Comparison of ENCODE assay signal across 8 mouse cellular contexts in genomic region chr1:178683631-178684030, GRCm38 (mm10).
DNase-seq lines count a peak whose midpoint lies in the region; ATAC-seq and TF ChIP-seq lines count a peak whose summit lies in the region.

No protein-coding gene starts in this region.

- no peak overlapping the region for H3K9ac ChIP-seq in intestine, embryonic 16.5 days (ENCODE audit: low read depth, low read length)
- no peak overlapping the region for H3K9ac ChIP-seq in intestine, postnatal 0 days (ENCODE audit: low read depth, low read length)
- H3K9ac ChIP-seq in kidney, postnatal 0 days (ENCODE audit: low read depth, low read length) = no peak overlapping the region

- no peak for TF ChIP-seq CTCF in intestine, postnatal 0 days (IDR thresholded peaks at IDR 0.05; ENCODE audit: low read depth)
- no peak; the same call in 1 of the 2 replicates for TF ChIP-seq CTCF in kidney, postnatal 0 days (IDR thresholded peaks at IDR 0.05; ENCODE audit: low read depth)

- no peak overlapping the region for H3K4me2 ChIP-seq in intestine, embryonic 16.5 days (ENCODE audit: low read depth, low read length)
- H3K4me2 ChIP-seq in intestine, postnatal 0 days (replicated peaks; ENCODE audit: low read depth) = no peak overlapping the region
- H3K4me2 ChIP-seq in kidney, postnatal 0 days (ENCODE audit: low read length) = no peak overlapping the region

- DNase-seq in kidney, postnatal 0 days (ENCODE audit: low spot score) = peak; percentile 92
- DNase-seq in left cerebral cortex, postnatal 4 days = peak; percentile 70
- no peak for DNase-seq in adrenal gland, adult 18-20 months (ENCODE audit: low spot score in 2 of 2)
- no peak for DNase-seq in spleen, adult 18-20 months

- H3K36me3 ChIP-seq in intestine, embryonic 16.5 days (ENCODE audit: control insufficient read depth, insufficient read depth, low read length) = no peaks in the 10 kb centered on the region
- no peaks in the 10 kb centered on the region for H3K36me3 ChIP-seq in intestine, postnatal 0 days (ENCODE audit: control insufficient read depth, insufficient read depth)
- no peaks in the 10 kb centered on the region for H3K36me3 ChIP-seq in kidney, postnatal 0 days (ENCODE audit: insufficient read depth, low read length)

- intact Hi-C loops in left cerebral cortex, postnatal 4 days (cut with DNase I) = no loop called here

- no peak overlapping the region for H3K27ac ChIP-seq in intestine, embryonic 16.5 days (ENCODE audit: low read length)
- H3K27ac ChIP-seq in intestine, postnatal 0 days (ENCODE audit: low read depth, low read length) = no peak overlapping the region
- H3K27ac ChIP-seq in kidney, postnatal 0 days = 0 out of 2 replicates have a peak overlapping the region, but pooled peaks have one; percentile 15

- H3K9me3 ChIP-seq in intestine, embryonic 16.5 days (ENCODE audit: control insufficient read depth, low read length) = no peaks in the 10 kb centered on the region
- no peaks in the 10 kb centered on the region for H3K9me3 ChIP-seq in intestine, postnatal 0 days (ENCODE audit: control insufficient read depth)
- H3K9me3 ChIP-seq in kidney, postnatal 0 days (replicated peaks; ENCODE audit: low read length) = no peaks in the 10 kb centered on the region

- peaks cover 2% of the 10 kb centered on the region; the same call in 1 of the 2 replicates for H3K4me1 ChIP-seq in intestine, embryonic 16.5 days (ENCODE audit: control insufficient read depth, insufficient read depth, low read length)
- H3K4me1 ChIP-seq in intestine, postnatal 0 days (replicated peaks; ENCODE audit: control insufficient read depth, insufficient read depth, low read length) = no peaks in the 10 kb centered on the region
- 0 out of 2 replicates have a peak, but pooled peaks cover 3% of the 10 kb centered on the region for H3K4me1 ChIP-seq in kidney, postnatal 0 days (replicated peaks; ENCODE audit: insufficient read depth, low read length)

- no peak overlapping the region for H3K4me3 ChIP-seq in intestine, embryonic 16.5 days (ENCODE audit: low read length)
- no peak overlapping the region for H3K4me3 ChIP-seq in intestine, postnatal 0 days (ENCODE audit: low read depth, low read length)
- H3K4me3 ChIP-seq in kidney, postnatal 0 days (replicated peaks; ENCODE audit: low read depth, low read length) = no peak overlapping the region

- H3K27me3 ChIP-seq in intestine, embryonic 16.5 days (replicated peaks; ENCODE audit: control insufficient read depth, insufficient read depth, low read length) = no peaks in the 10 kb centered on the region
- no peaks in the 10 kb centered on the region for H3K27me3 ChIP-seq in intestine, postnatal 0 days (replicated peaks; ENCODE audit: control insufficient read depth, insufficient read depth, low read length)
- H3K27me3 ChIP-seq in kidney, postnatal 0 days (ENCODE audit: insufficient read depth, low read length) = no peaks in the 10 kb centered on the region

- peak; percentile 32 for ATAC-seq in intestine, embryonic 16.5 days
- ATAC-seq in intestine, postnatal 0 days = no peak
- ATAC-seq in frontal cortex, adult (ENCODE audit: low TSS enrichment) = peak; percentile 97
- ATAC-seq in kidney, postnatal 0 days (replicated peaks; ENCODE audit: low FRiP score, low read depth) = peak; percentile 89
- no peak for ATAC-seq in megakaryocyte, adult 5-6 weeks (ENCODE audit: poor library complexity, severe bottlenecking)

- 53% methylated on average over 10 of the region's 10 CpGs for WGBS in intestine, embryonic 16.5 days
- WGBS in intestine, postnatal 0 days = 60% methylated on average over 10 of the region's 10 CpGs
- 18% methylated on average over 10 of the region's 10 CpGs for WGBS in kidney, postnatal 0 days

Comparison
In these comparisons a context has a peak if more than half of its experiments do, and no peak if none do; other contexts are left out.
1. ATAC-seq: peak in intestine, embryonic 16.5 days (single experiment), frontal cortex, adult (single experiment) and kidney, postnatal 0 days (single experiment); none in intestine, postnatal 0 days (single experiment) and megakaryocyte, adult 5-6 weeks (single experiment).
2. DNase-seq: peak in kidney, postnatal 0 days (single experiment) and left cerebral cortex, postnatal 4 days (single experiment); none in adrenal gland, adult 18-20 months (0 of 2) and spleen, adult 18-20 months (0 of 2).